Mouse (Mus musculus): Measurements from ENCODE around the gene 9430097D07Rik. TPM values are rescaled to one million over a fixed set of nuclear protein-coding genes. Genes with fewer than 3 reads are reported as not detected.

Gene 9430097D07Rik
- 0.17 TPM in 1 of 2 replicates, not detected in the other for polyA plus RNA-seq (2012; rRNA removed)

GRCm38 (mm10) chr2:32575586-32576160 is at the start of gene 9430097D07Rik:
9430097D07Rik (minus strand) TSS chr2:32575684.

GRCm38 (mm10) chr2:32621517-32621859 is 46.0 kb upstream of the 9430097D07Rik start, which contains the start of gene Ak1:
Ak1 (plus strand) TSS chr2:32621758.

GRCm38 (mm10) chr2:32599409-32599808 is 23.9 kb upstream of the 9430097D07Rik start, which contains the start of gene St6galnac6:
St6galnac6 (plus strand) TSS chr2:32599709.

GRCm38 (mm10) chr2:32586871-32587351 is 11.4 kb upstream of the 9430097D07Rik start, which contains the start of gene St6galnac4:
St6galnac4 (plus strand) TSS chr2:32587095.

GRCm38 (mm10) chr2:32574497-32574896 is 987 bp downstream of the 9430097D07Rik start, which contains the start of gene Pip5kl1:
Pip5kl1 (plus strand) TSS chr2:32574797.

GRCm38 (mm10) chr2:32570698-32571494 is 4.6 kb downstream of the 9430097D07Rik start, which contains the start of gene Dpm2:
Dpm2 (plus strand) TSS chr2:32570858.

GRCm38 (mm10) chr2:32534733-32535471 is 40.6 kb downstream of the 9430097D07Rik start, which contains the start of gene Fam102a:
Fam102a (plus strand) TSS chr2:32535332.

Other genes with a start within 250 kb of the 9430097D07Rik start
- 158 and 181 TPM in 2 replicates for gene Ciz1, start 223.4 kb downstream of the 9430097D07Rik start, polyA plus RNA-seq (2012; rRNA removed)
- 53.2 and 117 TPM in 2 replicates for gene Dnm1, start 222.3 kb downstream of the 9430097D07Rik start, polyA plus RNA-seq (2012; rRNA removed)
- gene 1110008P14Rik, start 193.7 kb downstream of the 9430097D07Rik start, polyA plus RNA-seq (2012; rRNA removed) = 21.5 and 43.1 TPM in 2 replicates
- 0.80 and 0.90 TPM in 2 replicates for gene Lcn2, start 187.4 kb downstream of the 9430097D07Rik start, polyA plus RNA-seq (2012; rRNA removed)
- gene Ptges2, start 179.8 kb downstream of the 9430097D07Rik start, polyA plus RNA-seq (2012; rRNA removed) = 22.1 and 31.9 TPM in 2 replicates
- 2.7 and 3.6 TPM in 2 replicates for gene Naif1, start 125.2 kb downstream of the 9430097D07Rik start, polyA plus RNA-seq (2012; rRNA removed)
- 23.9 and 24.1 TPM in 2 replicates for gene Slc25a25, start 124.2 kb downstream of the 9430097D07Rik start, polyA plus RNA-seq (2012; rRNA removed)
- gene Fam102a, start 40.4 kb downstream of the 9430097D07Rik start, polyA plus RNA-seq (2012; rRNA removed) = 9.0 and 12.9 TPM in 2 replicates
- gene Dpm2, start 4.8 kb downstream of the 9430097D07Rik start, polyA plus RNA-seq (2012; rRNA removed) = 56.0 and 109 TPM in 2 replicates
- 3.0 and 4.0 TPM in 2 replicates for gene Pip5kl1, start 887 bp downstream of the 9430097D07Rik start, polyA plus RNA-seq (2012; rRNA removed)
- 11.2 and 17.1 TPM in 2 replicates for gene St6galnac4, start 11.4 kb upstream of the 9430097D07Rik start, polyA plus RNA-seq (2012; rRNA removed)
- gene St6galnac6, start 24.0 kb upstream of the 9430097D07Rik start, polyA plus RNA-seq (2012; rRNA removed) = 11.2 and 18.9 TPM in 2 replicates
- gene Ak1, start 46.1 kb upstream of the 9430097D07Rik start, polyA plus RNA-seq (2012; rRNA removed) = 16.9 and 20.1 TPM in 2 replicates
- 12.2 and 24.3 TPM in 2 replicates for gene Eng, start 70.9 kb upstream of the 9430097D07Rik start, polyA plus RNA-seq (2012; rRNA removed)
- gene Fpgs, start 128.5 kb upstream of the 9430097D07Rik start, polyA plus RNA-seq (2012; rRNA removed) = 33.0 and 37.9 TPM in 2 replicates
- gene Cdk9, start 137.4 kb upstream of the 9430097D07Rik start, polyA plus RNA-seq (2012; rRNA removed) = 172 and 189 TPM in 2 replicates
- 17.9 and 30.9 TPM in 2 replicates for gene Sh2d3c, start 145.4 kb upstream of the 9430097D07Rik start, polyA plus RNA-seq (2012; rRNA removed)
- 1.4 and 1.5 TPM in 2 replicates for gene 6330409D20Rik, start 165.3 kb upstream of the 9430097D07Rik start, polyA plus RNA-seq (2012; rRNA removed)
- gene Tor2a, start 181.6 kb upstream of the 9430097D07Rik start, polyA plus RNA-seq (2012; rRNA removed) = 53.3 and 64.5 TPM in 2 replicates
- 0.54 and 0.72 TPM in 2 replicates for gene Ttc16, start 199.9 kb upstream of the 9430097D07Rik start, polyA plus RNA-seq (2012; rRNA removed)
- 8.9 and 13.2 TPM in 2 replicates for gene Ptrh1, start 200.1 kb upstream of the 9430097D07Rik start, polyA plus RNA-seq (2012; rRNA removed)
- 0.20 and 0.28 TPM in 2 replicates for gene Cfap157, start 208.7 kb upstream of the 9430097D07Rik start, polyA plus RNA-seq (2012; rRNA removed)